Mouse (Mus musculus): ENCODE data around the gene 1700047I17Rik2.
"Not testable (repeated sequence)": the region's sequence is repeated elsewhere in the genome, so short reads cannot be mapped to it uniquely, and the experiment has no call there.

The 1700047I17Rik2 gene

DNA sequence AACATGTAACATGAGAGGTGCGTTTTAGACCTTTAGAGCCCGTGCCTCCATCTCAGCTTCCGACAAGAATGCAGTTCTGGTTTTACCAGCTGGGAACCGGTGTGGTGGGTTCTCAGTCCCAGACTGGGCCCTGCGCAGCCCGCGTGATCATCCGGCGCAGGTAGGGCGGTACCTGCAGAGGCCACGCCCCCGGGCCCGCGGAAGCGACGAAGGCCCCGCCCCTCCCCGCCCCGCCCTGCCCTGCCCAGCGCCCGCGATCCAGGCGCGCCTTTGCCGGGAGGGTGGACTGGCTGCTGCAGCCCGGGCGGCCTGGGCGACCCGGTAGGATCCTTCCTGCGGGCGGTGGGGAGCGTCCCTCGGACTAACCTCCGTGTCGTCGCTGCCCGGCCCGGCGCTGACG is at the start of gene 1700047I17Rik2:
Gene 1700047I17Rik2, plus strand, starts transcription at position 287 of the 400 bp plus-strand sequence.
- DNase-seq = not testable (repeated sequence)

- not testable (repeated sequence) for DNase-seq
Measured at GRCm38 (mm10) chr12:55154559-55155448, 44.6 kb upstream of the 1700047I17Rik2 start, which contains the start of gene Srp54b. Gene Srp54b, plus strand, starts transcription at chr12:55155104.

- not testable (repeated sequence) for DNase-seq
Measured at GRCm38 (mm10) chr12:55155449-55155783, 44.0 kb upstream of the 1700047I17Rik2 start.

DNA sequence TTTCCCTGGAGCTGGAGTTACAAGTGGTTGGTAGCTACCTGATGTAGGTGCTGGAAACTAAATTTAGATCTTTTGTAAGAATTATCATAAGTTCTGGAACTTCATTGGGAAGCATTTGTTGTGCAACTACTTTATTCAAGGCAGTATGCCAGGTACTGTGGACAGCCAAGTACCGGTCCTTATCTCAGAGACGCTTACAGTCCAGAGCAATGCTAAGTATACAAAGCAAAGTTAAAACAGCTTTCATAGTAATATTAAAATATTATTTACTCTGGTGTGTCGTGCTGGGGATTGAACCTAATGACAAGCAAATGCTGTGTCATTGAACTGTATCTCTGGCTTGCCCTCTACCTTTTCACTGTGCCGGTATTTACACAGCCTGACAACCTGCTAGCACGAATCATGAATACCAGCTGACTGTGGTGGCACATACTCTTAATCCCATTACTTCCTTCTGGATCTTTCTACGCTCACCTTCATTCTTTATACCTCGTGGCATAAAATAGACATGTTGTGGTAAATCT is 32.3 kb upstream of the 1700047I17Rik2 start:
- DNase-seq = not testable (repeated sequence)

- not testable (repeated sequence) for DNase-seq
Measured at GRCm38 (mm10) chr12:55187686-55188085, 11.7 kb upstream of the 1700047I17Rik2 start.

- not testable (repeated sequence) for DNase-seq
Measured at GRCm38 (mm10) chr12:55189127-55189526, 10.3 kb upstream of the 1700047I17Rik2 start.

DNA sequence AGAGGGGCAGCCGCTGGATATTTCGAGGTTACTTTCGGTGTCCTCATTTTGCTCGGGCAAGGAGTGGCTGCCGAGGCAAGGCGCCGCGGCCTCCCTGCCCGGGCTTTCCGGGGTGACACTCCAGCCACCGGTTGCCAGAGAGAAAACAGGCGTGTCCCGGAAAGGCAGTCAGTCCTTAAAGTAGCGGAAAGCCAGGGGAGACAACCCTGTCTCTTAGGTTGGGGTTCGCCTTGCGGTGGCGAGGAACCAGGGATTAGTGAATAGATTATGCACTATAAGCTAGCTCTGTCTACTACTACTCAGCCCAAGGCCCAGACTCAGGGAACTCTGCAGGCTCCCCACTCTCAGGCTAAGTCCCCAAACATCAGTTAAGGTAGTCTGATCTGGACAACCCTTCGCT is 407 bp downstream of the 1700047I17Rik2 start:
- DNase-seq = not testable (repeated sequence)

GRCm38 (mm10) chr12:55212944-55213343 is 13.6 kb downstream of the 1700047I17Rik2 start:
- not testable (repeated sequence) for DNase-seq

- DNase-seq = not testable (repeated sequence)
Measured at GRCm38 (mm10) chr12:55229626-55230519, 30.5 kb downstream of the 1700047I17Rik2 start, which contains the start of gene Srp54c. Gene Srp54c, plus strand, starts transcription at chr12:55230168.

DNA sequence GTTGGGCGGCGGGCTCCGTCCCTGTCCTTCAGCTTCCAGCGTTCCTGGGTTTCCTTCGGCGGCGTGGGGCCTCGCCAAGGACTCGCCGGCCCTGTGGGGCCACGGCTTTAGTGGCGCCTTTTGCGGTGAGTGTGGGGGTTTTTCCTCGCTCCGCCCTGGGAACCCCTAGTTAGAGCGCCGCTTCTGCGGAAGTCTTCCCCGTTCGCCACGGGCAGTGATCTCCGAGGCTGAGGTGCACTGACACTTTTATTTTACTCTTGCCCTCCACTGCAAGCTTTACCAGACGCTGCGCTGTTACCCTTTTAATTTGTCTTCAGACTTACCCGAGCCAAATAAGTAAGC is 31.1 kb downstream of the 1700047I17Rik2 start:
- DNase-seq = not testable (repeated sequence)

DNA sequence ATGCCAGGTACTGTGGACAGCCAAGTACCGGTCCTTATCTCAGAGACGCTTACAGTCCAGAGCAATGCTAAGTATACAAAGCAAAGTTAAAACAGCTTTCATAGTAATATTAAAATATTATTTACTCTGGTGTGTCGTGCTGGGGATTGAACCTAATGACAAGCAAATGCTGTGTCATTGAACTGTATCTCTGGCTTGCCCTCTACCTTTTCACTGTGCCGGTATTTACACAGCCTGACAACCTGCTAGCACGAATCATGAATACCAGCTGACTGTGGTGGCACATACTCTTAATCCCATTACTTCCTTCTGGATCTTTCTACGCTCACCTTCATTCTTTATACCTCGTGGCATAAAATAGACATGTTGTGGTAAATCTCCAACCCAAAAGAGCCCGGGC is 42.9 kb downstream of the 1700047I17Rik2 start:
- not testable (repeated sequence) for DNase-seq

DNA sequence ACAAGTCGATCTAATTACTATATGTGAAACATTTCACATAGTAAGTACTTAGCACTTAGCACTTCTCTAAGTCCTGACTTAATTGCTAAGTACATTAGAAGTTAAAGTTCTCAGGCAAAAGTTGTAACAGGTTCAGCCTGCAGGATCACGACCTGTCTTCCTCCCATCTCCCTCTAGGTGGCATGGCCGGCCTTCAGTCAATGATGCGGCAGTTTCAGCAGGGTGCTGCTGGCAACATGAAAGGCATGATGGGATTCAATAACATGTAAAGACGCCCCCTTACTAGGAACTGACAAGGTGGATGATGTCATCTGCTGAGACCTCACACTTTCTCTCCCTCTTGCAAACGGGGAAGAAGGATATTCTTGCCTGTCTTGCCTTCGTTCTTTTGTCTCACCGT is 62.6 kb downstream of the 1700047I17Rik2 start:
- not testable (repeated sequence) for DNase-seq

- not testable (repeated sequence) for DNase-seq
Measured at GRCm38 (mm10) chr12:55263385-55263784, 64.0 kb downstream of the 1700047I17Rik2 start.

Data from kidney, postnatal 14 days (tissue).